Mouse (Mus musculus) liver, adult 2 months (tissue): Measurements from ENCODE around the gene Slc13a4. TPM values are rescaled to one million over a fixed set of nuclear protein-coding genes. Genes with fewer than 3 reads are reported as not detected.

Source experiments
- DNase-seq: peaks from one replicate; pipeline ENCODE4 v3.0.0-alpha.2; 2011; ENCODE audit warnings: low read depth, low spot score; ENCODE audit errors: extremely low read depth
- H3K27ac ChIP-seq: fragments of 200-500 bp; replicated peaks from 2 replicates; pipeline ENCODE4 v1.5.1; 2012; ENCODE audit warnings: low read depth, mild to moderate bottlenecking, control low read depth, inconsistent platforms, low read length; ENCODE audit not compliant: insufficient read depth
- H3K27me3 ChIP-seq: fragments of 200-500 bp; 2 replicates; pipeline ENCODE4 v1.6.1; 2012; ENCODE audit warnings: mild to moderate bottlenecking, moderate library complexity, low read length, inconsistent platforms; ENCODE audit not compliant: control insufficient read depth, insufficient read depth
- H3K36me3 ChIP-seq: fragments of 200-500 bp; 2 replicates; pipeline ENCODE4 v1.6.1; 2012; ENCODE audit warnings: low read length, inconsistent platforms; ENCODE audit not compliant: control insufficient read depth, insufficient read depth
- H3K4me1 ChIP-seq: fragments of 200-500 bp; 2 replicates; pipeline ENCODE4 v1.6.1; 2011; ENCODE audit warnings: low read length; ENCODE audit not compliant: control insufficient read depth, insufficient read depth
- H3K4me3 ChIP-seq: fragments of 200-500 bp; 2 replicates; pipeline ENCODE4 v1.5.1; 2011; ENCODE audit warnings: low read depth, mild to moderate bottlenecking, control low read depth, low read length, moderate library complexity; ENCODE audit not compliant: insufficient read depth
- H3K79me2 ChIP-seq: fragments of 200-500 bp; 2 replicates; pipeline ENCODE4 v1.6.1; 2012; ENCODE audit warnings: inconsistent platforms, mild to moderate bottlenecking, low read length, moderate library complexity; ENCODE audit not compliant: control insufficient read depth, insufficient read depth
- H3K9ac ChIP-seq: fragments of 200-500 bp; 2 replicates; pipeline ENCODE4 v1.6.1; 2012; ENCODE audit warnings: low read depth, mild to moderate bottlenecking, control low read depth, inconsistent platforms, low read length
- CTCF ChIP-seq: fragments of 200-500 bp; IDR thresholded peaks from 2 replicates; pipeline ENCODE4 v1.5.1; 2011; ENCODE audit warnings: low read depth, low read length, control low read depth
- POLR2A ChIP-seq: fragments of 200-500 bp; IDR thresholded peaks from 2 replicates; pipeline ENCODE4 v1.6.1; 2011; ENCODE audit warnings: low read length, control low read depth; ENCODE audit not compliant: insufficient read depth; ENCODE audit errors: extremely low read depth
- WGBS: fragments of 180-500 bp; shearing (Covaris S2); methylation state at CpG from one replicate; pipeline ENCODE4 v1.1.7; 2018; 5-methylcytosine and 5-hydroxymethylcytosine counted together
- polyA plus RNA-seq: library from polyadenylated mRNA; depleted of rRNA; stranded (reverse); fragments of >200 nt; gene quantifications from 2 replicates; pipeline ENCODE4 v1.2.3, GENCODE M21; 2012
- total RNA-seq: library from RNA; depleted of rRNA; stranded (reverse); fragments of >200 nt; gene quantifications from 2 replicates; pipeline ENCODE4 v1.2.3, GENCODE M21; 2014

Gene Slc13a4
- total and polyA plus RNA-seq, 2 experiments, result 0.09 to 0.10 TPM

- no peak overlapping the region for H3K4me3 ChIP-seq
These were observed 43.9 kb upstream of the Slc13a4 start for GRCm38 (mm10) chr6:35351826-35352225.

GRCm38 (mm10) chr6:35349784-35350183 is 41.9 kb upstream of the Slc13a4 start:
- Histone ChIP-seq H3K27me3 (no peaks in the 10 kb centered on the region), H3K79me2 (no peaks in the 10 kb centered on the region), H3K27ac (no peak overlapping the region), H3K4me3 (no peak overlapping the region), H3K9ac (no peak overlapping the region), H3K4me1 (peaks cover 1% of the 10 kb centered on the region; the same call in 1 of the 2 replicates), H3K36me3 (no peaks in the 10 kb centered on the region)
- 77% methylated on average over 7 of the region's 7 CpGs for WGBS
- DNase-seq, result peak; percentile 55
- TF ChIP-seq POLR2A (no peak), CTCF (no peak)

More at GRCm38 (mm10) chr6:35351826-35352225, 43.9 kb upstream of the Slc13a4 start:
- no peak overlapping the region for H3K9ac ChIP-seq
- 96% methylated on average over 3 of the region's 3 CpGs for WGBS
- H3K79me2 ChIP-seq, result no peaks in the 10 kb centered on the region
- TF ChIP-seq POLR2A (no peak), CTCF (no peak)
- H3K27ac ChIP-seq, result no peak overlapping the region
- no peaks in the 10 kb centered on the region for H3K36me3 ChIP-seq
- no peaks in the 10 kb centered on the region for H3K27me3 ChIP-seq
- DNase-seq, result no peak
- peaks cover 1% of the 10 kb centered on the region; the same call in 1 of the 2 replicates for H3K4me1 ChIP-seq

- TF ChIP-seq CTCF (no peak), POLR2A (no peak)
- Histone ChIP-seq H3K36me3 (no peaks in the 10 kb centered on the region), H3K27me3 (no peaks in the 10 kb centered on the region), H3K4me3 (no peak overlapping the region), H3K27ac (no peak overlapping the region), H3K79me2 (no peaks in the 10 kb centered on the region), H3K9ac (no peak overlapping the region), H3K4me1 (no peaks in the 10 kb centered on the region)
- WGBS, result 59% methylated on average over 3 of the region's 3 CpGs
- no peak for DNase-seq
These were observed 30.7 kb upstream of the Slc13a4 start for GRCm38 (mm10) chr6:35338640-35339039.

GRCm38 (mm10) chr6:35337836-35338235 is 29.9 kb upstream of the Slc13a4 start:
- H3K79me2 ChIP-seq, result no peaks in the 10 kb centered on the region
- WGBS, result 49% methylated on average over 8 of the region's 8 CpGs
- H3K36me3 ChIP-seq, result no peaks in the 10 kb centered on the region
- H3K27me3 ChIP-seq, result no peaks in the 10 kb centered on the region
- DNase-seq, result peak; percentile 28
- no peak overlapping the region for H3K4me3 ChIP-seq
- H3K4me1 ChIP-seq, result no peaks in the 10 kb centered on the region
- no peak overlapping the region for H3K9ac ChIP-seq
- TF ChIP-seq CTCF (no peak), POLR2A (no peak)
- H3K27ac ChIP-seq, result no peak overlapping the region

GRCm38 (mm10) chr6:35335452-35335851 is 27.5 kb upstream of the Slc13a4 start:
- Histone ChIP-seq H3K36me3 (no peaks in the 10 kb centered on the region), H3K4me3 (no peak overlapping the region), H3K9ac (no peak overlapping the region), H3K27ac (no peak overlapping the region), H3K27me3 (no peaks in the 10 kb centered on the region), H3K4me1 (no peaks in the 10 kb centered on the region), H3K79me2 (no peaks in the 10 kb centered on the region)
- WGBS, result 17% methylated on average over 5 of the region's 5 CpGs
- peak; percentile 84 for DNase-seq
- TF ChIP-seq POLR2A (no peak), CTCF (no peak)

GRCm38 (mm10) chr6:35334278-35334677 is 26.3 kb upstream of the Slc13a4 start:
- Histone ChIP-seq H3K4me3 (no peak overlapping the region), H3K79me2 (no peaks in the 10 kb centered on the region), H3K9ac (no peak overlapping the region), H3K4me1 (no peaks in the 10 kb centered on the region), H3K36me3 (no peaks in the 10 kb centered on the region), H3K27me3 (no peaks in the 10 kb centered on the region), H3K27ac (no peak overlapping the region)
- WGBS, result 83% methylated on average over 4 of the region's 4 CpGs
- TF ChIP-seq CTCF, result peak; percentile 52
- no peak for TF ChIP-seq POLR2A
- no peak for DNase-seq
